Mouse (Mus musculus): ENCODE results near the gene Cyb5r1.

The Cyb5r1 gene

GRCm38 (mm10) chr1:134405509-134406413, at the start of gene Cyb5r1:
TSS of gene Cyb5r1 (plus strand) at chr1:134405559.
- peak; percentile 63 for DNase-seq (ENCODE audit: low read depth, low spot score)

- no peak for DNase-seq (ENCODE audit: low read depth, low spot score)
These were observed 47.9 kb upstream of the Cyb5r1 start for GRCm38 (mm10) chr1:134357461-134357860.

- DNase-seq (ENCODE audit: low read depth, low spot score): no peak
These were observed 44.7 kb upstream of the Cyb5r1 start for GRCm38 (mm10) chr1:134360656-134361055.

- no peak for DNase-seq (ENCODE audit: low read depth, low spot score)
These were observed 44.0 kb upstream of the Cyb5r1 start for GRCm38 (mm10) chr1:134361195-134361856.

DNA sequence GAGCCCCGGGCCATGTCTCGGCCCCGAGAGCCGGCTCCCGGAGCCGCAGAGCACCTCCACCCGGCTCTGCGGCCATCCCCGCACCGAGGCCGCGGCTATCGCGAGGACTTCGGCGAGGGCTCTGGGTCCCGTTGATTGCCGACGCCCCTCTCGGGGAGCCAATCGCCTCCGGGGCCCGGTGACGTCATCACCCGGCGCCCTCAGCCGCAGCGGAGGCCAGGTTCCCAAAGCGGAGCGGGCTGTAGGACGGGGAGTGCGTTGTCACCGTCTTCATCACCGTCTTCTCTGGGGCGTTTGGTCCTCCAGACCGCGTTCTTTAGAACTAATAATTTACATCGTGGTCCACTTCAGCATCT, 43.5 kb upstream of the Cyb5r1 start, which contains the start of gene Tmem183a:
TSS of gene Tmem183a (minus strand) at position 123 of the 356 bp plus-strand sequence.
- DNase-seq (ENCODE audit: low read depth, low spot score): peak; percentile 91

DNA sequence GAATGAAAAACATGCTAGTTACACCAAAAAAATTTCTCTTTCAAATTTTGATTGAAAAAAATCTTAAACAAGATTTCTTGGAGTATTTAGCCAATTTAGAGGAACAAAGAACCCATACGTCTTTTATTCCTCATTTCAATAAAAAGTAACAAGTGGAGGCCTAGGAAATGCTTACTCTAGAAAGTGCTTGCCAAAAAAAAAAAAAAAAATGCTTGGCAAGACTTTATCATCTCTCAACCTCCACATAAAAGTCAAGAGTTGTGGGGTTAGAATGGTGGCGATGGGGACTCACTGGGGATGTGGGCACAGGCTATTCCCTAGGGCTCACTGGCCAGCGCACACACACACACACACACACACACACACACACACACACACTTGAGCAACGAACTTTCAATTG, 42.2 kb upstream of the Cyb5r1 start:
- DNase-seq (ENCODE audit: low read depth, low spot score): no peak

GRCm38 (mm10) chr1:134365491-134365890, 39.9 kb upstream of the Cyb5r1 start:
- DNase-seq (ENCODE audit: low read depth, low spot score): no peak

GRCm38 (mm10) chr1:134368777-134369337, 36.5 kb upstream of the Cyb5r1 start:
- peak; percentile 27 for DNase-seq (ENCODE audit: low read depth, low spot score)

- DNase-seq (ENCODE audit: low read depth, low spot score): no peak
These were observed 31.2 kb upstream of the Cyb5r1 start for GRCm38 (mm10) chr1:134374124-134374523.

DNA sequence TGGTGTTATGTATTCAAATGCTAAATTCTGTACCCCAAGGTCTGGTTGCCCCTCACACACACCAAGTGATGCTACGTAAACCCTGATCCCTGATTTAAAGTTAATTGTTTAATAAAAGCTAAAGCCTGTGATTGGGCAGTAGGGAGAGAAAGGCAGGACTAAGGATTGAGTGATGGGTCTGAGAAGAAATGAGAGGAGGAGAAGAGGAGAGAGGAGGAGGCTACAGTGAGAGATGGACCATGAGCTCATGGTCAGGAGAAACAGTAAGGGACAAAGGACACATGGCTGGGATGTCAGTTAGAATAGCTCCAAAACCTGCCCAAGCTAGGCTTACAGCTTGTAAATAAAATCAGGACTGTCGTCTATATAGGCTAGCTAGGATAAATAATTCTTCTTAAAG, 24.3 kb upstream of the Cyb5r1 start:
- DNase-seq (ENCODE audit: low read depth, low spot score): no peak

DNA sequence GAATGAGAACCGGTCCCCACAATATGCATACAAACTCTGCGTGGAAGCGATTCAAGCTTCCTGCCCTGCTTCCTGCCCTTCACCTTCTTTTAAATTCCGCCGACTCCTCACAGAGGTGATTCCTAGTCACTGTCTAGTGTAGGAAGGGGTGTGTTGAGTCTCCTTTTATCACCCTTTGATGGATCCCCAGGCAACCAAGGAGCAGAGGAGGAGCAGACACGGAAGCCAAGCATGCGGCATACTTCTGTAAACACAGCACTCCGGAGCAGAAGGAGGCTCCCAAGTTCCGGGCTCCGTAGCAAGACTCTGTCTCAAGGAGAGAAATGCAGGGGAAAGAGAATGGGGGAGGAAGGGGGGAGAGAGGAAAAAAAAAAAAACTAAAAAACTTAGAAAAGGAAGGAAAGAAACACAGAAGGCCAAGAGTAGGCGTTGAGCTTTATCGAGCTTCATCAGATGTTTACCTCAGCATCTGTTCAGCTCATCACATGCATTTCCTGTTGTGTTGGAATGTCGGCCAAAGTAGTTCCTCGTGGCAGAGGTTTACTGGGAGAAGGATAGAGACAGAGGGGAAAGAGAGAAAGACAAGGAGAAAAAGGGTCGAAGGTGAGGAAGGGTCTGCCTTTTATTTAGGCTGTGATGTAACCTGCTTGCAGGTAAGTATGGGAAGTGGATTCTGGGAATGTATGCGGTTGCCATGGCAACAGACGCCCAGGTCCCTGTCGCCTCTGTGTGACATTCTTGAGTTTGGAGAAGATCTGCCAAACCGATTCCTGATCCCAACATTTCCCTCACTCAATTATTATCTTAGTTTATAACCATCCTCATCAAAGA, 23.3 kb upstream of the Cyb5r1 start:
- no peak for DNase-seq (ENCODE audit: low read depth, low spot score)

GRCm38 (mm10) chr1:134384581-134384980, 20.8 kb upstream of the Cyb5r1 start:
- no peak for DNase-seq (ENCODE audit: low read depth, low spot score)

GRCm38 (mm10) chr1:134385176-134385575, 20.2 kb upstream of the Cyb5r1 start:
- DNase-seq (ENCODE audit: low read depth, low spot score): no peak

DNA sequence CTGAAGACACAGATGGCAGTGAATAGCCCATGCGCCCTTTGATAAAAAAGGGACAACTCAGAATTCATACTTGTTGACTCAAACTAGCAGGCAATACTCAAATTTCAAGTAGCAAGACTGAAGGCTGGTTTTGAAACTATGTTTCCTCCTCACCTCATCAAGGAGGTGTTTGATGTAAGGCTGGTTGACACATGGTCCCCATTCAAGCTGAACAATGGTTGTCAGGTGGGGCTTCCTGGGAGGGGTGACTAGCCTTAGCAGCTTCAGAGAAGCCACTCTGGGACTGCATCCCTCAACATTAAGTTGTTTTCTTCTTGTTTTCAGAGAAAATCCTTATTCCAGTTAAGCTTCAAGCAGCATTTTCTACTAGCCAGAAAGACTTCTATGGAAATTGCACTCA, 19.7 kb upstream of the Cyb5r1 start, which contains the start of gene 4933406M09Rik:
TSS of gene 4933406M09Rik (plus strand) at position 275 of the 400 bp plus-strand sequence.
- DNase-seq (ENCODE audit: low read depth, low spot score): no peak

DNA sequence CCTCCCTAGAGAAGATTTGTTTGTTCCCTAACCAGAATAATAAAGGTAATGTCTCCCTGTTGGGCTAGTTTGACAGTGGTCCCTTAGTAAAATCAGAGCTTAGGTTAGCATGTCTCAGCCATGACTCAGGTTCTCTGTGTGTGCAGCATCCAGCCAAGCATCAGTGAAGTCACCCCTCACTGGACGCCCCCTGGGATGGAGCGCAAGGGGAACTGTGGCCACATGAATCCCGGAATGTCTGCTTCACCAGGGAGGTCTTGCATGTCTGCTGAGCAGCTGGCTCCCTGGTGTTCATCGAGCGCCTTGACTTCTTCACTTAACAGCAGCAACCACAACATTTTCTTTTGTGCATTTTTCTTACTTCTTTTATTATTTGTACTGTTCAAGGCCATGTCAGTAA, 11.5 kb upstream of the Cyb5r1 start:
- no peak for DNase-seq (ENCODE audit: low read depth, low spot score)

DNA sequence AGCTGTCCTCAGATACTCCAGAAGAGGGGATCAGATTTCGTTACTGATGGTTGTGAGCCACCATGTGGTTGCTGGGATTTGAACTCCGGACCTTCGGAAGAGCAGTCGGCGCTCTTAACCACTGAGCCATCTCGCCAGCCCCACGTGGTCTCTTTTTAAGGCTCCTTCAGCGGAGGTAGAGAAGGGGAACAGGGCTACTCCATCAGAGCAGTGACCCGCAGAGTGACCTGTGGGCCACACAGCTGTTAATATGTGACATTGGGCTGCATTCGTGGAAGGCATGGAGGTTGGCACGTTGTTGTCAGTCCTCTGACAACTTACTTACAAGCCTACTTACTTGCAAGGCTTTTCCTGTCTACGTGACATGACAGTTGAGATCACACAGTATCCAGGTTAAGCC, 7.1 kb upstream of the Cyb5r1 start:
- no peak for DNase-seq (ENCODE audit: low read depth, low spot score)

GRCm38 (mm10) chr1:134399735-134400134, 5.6 kb upstream of the Cyb5r1 start:
- DNase-seq (ENCODE audit: low read depth, low spot score): no peak

DNA sequence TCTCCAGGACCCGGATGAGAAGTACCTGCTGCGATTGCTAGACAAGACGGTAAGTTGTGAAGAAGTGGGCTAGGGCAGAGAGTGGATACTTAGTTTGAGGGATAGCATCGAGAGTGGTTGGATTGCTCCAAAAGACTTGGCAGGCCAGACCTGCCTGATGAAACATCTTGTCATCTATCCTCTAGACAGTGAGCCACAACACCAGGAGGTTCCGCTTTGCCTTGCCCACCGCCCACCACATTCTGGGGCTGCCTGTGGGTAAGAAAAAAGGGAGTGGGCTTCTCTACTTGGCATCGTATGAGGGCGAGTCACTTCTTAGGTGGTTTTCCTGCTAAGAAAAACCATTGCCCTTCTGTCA, 1.0 kb downstream of the Cyb5r1 start:
- no peak for DNase-seq (ENCODE audit: low read depth, low spot score)

- no peak for DNase-seq (ENCODE audit: low read depth, low spot score)
These were observed 2.7 kb downstream of the Cyb5r1 start for GRCm38 (mm10) chr1:134408080-134408479.

- DNase-seq (ENCODE audit: low read depth, low spot score): no peak
These were observed 6.6 kb downstream of the Cyb5r1 start for GRCm38 (mm10) chr1:134411706-134412629.

GRCm38 (mm10) chr1:134414038-134414437, 8.7 kb downstream of the Cyb5r1 start:
- DNase-seq (ENCODE audit: low read depth, low spot score): no peak

All from embryo, embryonic 11.5 days (tissue).